11 mouse cellular contexts compared by ENCODE assay signal in the genomic region with DNA sequence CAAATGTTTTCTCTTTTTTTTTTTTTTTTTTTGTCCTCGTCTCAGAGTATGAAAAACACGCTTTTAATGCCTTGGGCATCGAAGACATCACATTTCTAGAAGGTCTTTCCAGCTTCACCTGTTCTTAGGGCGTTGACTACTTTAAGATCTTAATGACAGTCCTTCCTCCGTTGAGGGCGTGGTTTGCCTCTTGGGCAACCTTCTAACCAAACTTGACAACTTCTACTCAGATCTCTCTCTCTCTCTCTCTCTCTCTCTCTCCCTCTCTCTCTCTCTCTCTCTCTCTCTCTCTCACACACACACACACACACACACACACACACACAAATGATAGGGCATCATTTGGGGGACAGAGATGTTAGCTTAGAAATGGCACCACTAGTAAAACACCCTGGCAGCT. TPM values are rescaled to one million over a fixed set of nuclear protein-coding genes. Genes with fewer than 3 reads are reported as not detected.
DNase-seq lines count a peak whose midpoint lies in the region; ATAC-seq and TF ChIP-seq lines count a peak whose summit lies in the region.
"Had no signal": no experiment of that assay in that cellular context is flagged by ENCODE, and none has a peak within 500 bp of the region (broad histone marks: within the 10 kb centered on the region; RNA-seq: fewer than 3 reads in every experiment).

No protein-coding gene starts in this region.

- H3K9me3 ChIP-seq in erythroblast, embryonic 14.5 days (ENCODE audit: control insufficient read depth, low read length) = no peaks in the 10 kb centered on the region
- H3K9me3 ChIP-seq in lung, embryonic 15.5 days = no peaks in the 10 kb centered on the region
- H3K9me3 ChIP-seq in liver, embryonic 15.5 days (replicated peaks) = no peaks in the 10 kb centered on the region
- H3K9me3 ChIP-seq: forebrain, embryonic 13.5 days had no signal

- no peak overlapping the region for H3K9ac ChIP-seq in lung, embryonic 15.5 days
- no peak overlapping the region for H3K9ac ChIP-seq in liver, embryonic 15.5 days

- H3K4me1 ChIP-seq in erythroblast, embryonic 14.5 days (ENCODE audit: control insufficient read depth) = peaks cover 22% of the 10 kb centered on the region
- peaks cover 12% of the 10 kb centered on the region; the same call in 1 of the 2 replicates for H3K4me1 ChIP-seq in lung, embryonic 15.5 days
- 0 out of 2 replicates have a peak, but pooled peaks cover 2% of the 10 kb centered on the region for H3K4me1 ChIP-seq in lung, adult 2 months (ENCODE audit: control insufficient read depth, insufficient read depth, low read length)
- H3K4me1 ChIP-seq in liver, embryonic 15.5 days (replicated peaks) = peaks cover 25% of the 10 kb centered on the region

- ATAC-seq in erythroblast, adult 5-6 weeks (replicated peaks; ENCODE audit: low FRiP score, poor library complexity, severe bottlenecking) = no peak
- no peak for ATAC-seq in lung, embryonic 15.5 days (ENCODE audit: borderline replicate concordance, extremely low read depth, low FRiP score, low TSS enrichment)
- 0 out of 2 replicates have a peak, but pooled peaks have one; percentile 45 for ATAC-seq in erythroid progenitor cell, adult 5-6 weeks (replicated peaks; ENCODE audit: low FRiP score, poor library complexity, severe bottlenecking)
- ATAC-seq in liver, embryonic 15.5 days (ENCODE audit: insufficient read depth) = no peak
- no peak for ATAC-seq in frontal cortex, adult (ENCODE audit: low TSS enrichment)

- no peak overlapping the region for H3K27ac ChIP-seq in lung, embryonic 15.5 days
- no peak overlapping the region for H3K27ac ChIP-seq in liver, embryonic 15.5 days (replicated peaks)
- H3K27ac ChIP-seq in left cerebral cortex, adult 2 months = no peak overlapping the region

- no peaks in the 10 kb centered on the region for H3K27me3 ChIP-seq in erythroblast, embryonic 14.5 days (ENCODE audit: control insufficient read depth)
- no peaks in the 10 kb centered on the region for H3K27me3 ChIP-seq in lung, embryonic 15.5 days
- no peaks in the 10 kb centered on the region for H3K27me3 ChIP-seq in liver, embryonic 15.5 days
- H3K27me3 ChIP-seq: forebrain, embryonic 13.5 days had no signal

- intact Hi-C loops in left cerebral cortex, adult 2 months (cut with DNase I) = loop anchor here (5.0 kb wide), 1 partner anchor 495 kb away; a partner anchor contains a TSS

- H3K36me3 ChIP-seq in erythroblast, embryonic 14.5 days (ENCODE audit: control insufficient read depth) = peaks cover 3% of the 10 kb centered on the region
- no peaks in the 10 kb centered on the region for H3K36me3 ChIP-seq in lung, embryonic 15.5 days
- no peaks in the 10 kb centered on the region for H3K36me3 ChIP-seq in liver, embryonic 15.5 days (replicated peaks)

- no peak for TF ChIP-seq POLR2A in lung, adult 2 months (IDR thresholded peaks at IDR 0.05; ENCODE audit: borderline replicate concordance, extremely low read depth, low read depth, low read length)

- H3K4me2 ChIP-seq in lung, embryonic 15.5 days = peak overlapping the region; percentile 71; the same call in 1 of the 2 replicates
- peak overlapping the region; percentile 88 for H3K4me2 ChIP-seq in liver, embryonic 15.5 days

- no peak for TF ChIP-seq CTCF in lung, adult 2 months (IDR thresholded peaks at IDR 0.05; ENCODE audit: insufficient read depth, low read length)
- no peak for TF ChIP-seq CTCF in left cerebral cortex, adult 2 months (IDR thresholded peaks at IDR 0.05)

- 72% methylated on average over 6 of the region's 6 CpGs for WGBS in lung, embryonic 15.5 days
- WGBS in lung, adult 2 months = 62% methylated on average over 6 of the region's 6 CpGs
- WGBS in liver, embryonic 15.5 days (ENCODE audit: insufficient replicate concordance) = 39% methylated on average over 6 of the region's 6 CpGs

- peak overlapping the region; percentile 94 for H3K4me3 ChIP-seq in erythroblast, embryonic 14.5 days (replicated peaks)
- no peak overlapping the region for H3K4me3 ChIP-seq in lung, embryonic 15.5 days
- H3K4me3 ChIP-seq in lung, adult 2 months (replicated peaks; ENCODE audit: extremely low read depth, low read depth, low read length) = no peak overlapping the region
- no peak overlapping the region for H3K4me3 ChIP-seq in liver, embryonic 15.5 days (replicated peaks)
- H3K4me3 ChIP-seq in left cerebral cortex, adult 2 months = no peak overlapping the region

- DNase-seq in lung, adult 2 months = no peak
- DNase-seq in left cerebral cortex, adult 2 months (ENCODE audit: extremely low spot score in 1 of 2, low spot score in 2 of 2) = no peak
- DNase-seq: heart, adult 2 months; kidney, adult 2 months had no signal

RNA-seq across cellular contexts. Expression of a gene that starts 0.9 kb away (rescaled TPM):
- 0.15 TPM in 2 replicates for polyA plus RNA-seq in erythroblast, embryonic 14.5 days (2012)
- 5.0 and 7.9 TPM in 2 replicates for total RNA-seq in erythroblast, adult 5-6 weeks (2015; ENCODE audit: low replicate concordance)
- total RNA-seq in erythroblast, adult 5-6 weeks (2017; ENCODE audit: low replicate concordance) = 9.5 and 10.6 TPM in 2 replicates
- polyA plus RNA-seq in lung, embryonic 15.5 days (2015; fragmentation: Nextera tagmentation; extraction: Ambion mirVana) = 22.0 and 24.1 TPM in 2 replicates
- 6.8 and 11.1 TPM in 2 replicates for polyA plus RNA-seq in lung, adult 2 months (2012; rRNA removed)
- total RNA-seq in erythroid progenitor cell, adult 5-6 weeks (2015; ENCODE audit: low replicate concordance) = 12.6 and 18.0 TPM in 2 replicates
- total RNA-seq in erythroid progenitor cell, adult 5-6 weeks (2017; ENCODE audit: low replicate concordance) = 7.0 and 10.0 TPM in 2 replicates
- polyA plus RNA-seq in liver, embryonic 15.5 days (2015; fragmentation: Nextera tagmentation; extraction: Ambion mirVana) = 6.5 and 6.7 TPM in 2 replicates
- 10 to 100 TPM; 75.2 to 81.9 TPM for total RNA-seq in left cerebral cortex, adult 2 months (2021)

RNA-seq across cellular contexts. Expression of a gene that starts 17.9 kb away (rescaled TPM):
- not detected in 2 replicates for polyA plus RNA-seq in erythroblast, embryonic 14.5 days (2012)
- not detected in 2 replicates for total RNA-seq in erythroblast, adult 5-6 weeks (2015; ENCODE audit: low replicate concordance)
- not detected in 2 replicates for total RNA-seq in erythroblast, adult 5-6 weeks (2017; ENCODE audit: low replicate concordance)
- polyA plus RNA-seq in lung, embryonic 15.5 days (2015; fragmentation: Nextera tagmentation; extraction: Ambion mirVana) = 0.21 TPM in 1 of 2 replicates, not detected in the other
- not detected in 2 replicates for polyA plus RNA-seq in lung, adult 2 months (2012; rRNA removed)
- total RNA-seq in erythroid progenitor cell, adult 5-6 weeks (2015; ENCODE audit: low replicate concordance) = not detected in 2 replicates
- total RNA-seq in erythroid progenitor cell, adult 5-6 weeks (2017; ENCODE audit: low replicate concordance) = not detected in 2 replicates
- polyA plus RNA-seq in liver, embryonic 15.5 days (2015; fragmentation: Nextera tagmentation; extraction: Ambion mirVana) = not detected in 2 replicates
- total RNA-seq in left cerebral cortex, adult 2 months (2021) = not detected
- total RNA-seq: heart, adult 2 months had no signal
- polyA plus RNA-seq: heart, adult 2 months; kidney, adult 2 months had no signal
